Mouse (Mus musculus) MEL (cell line): ENCODE results near the gene Gpatch3. TPM values are rescaled to one million over a fixed set of nuclear protein-coding genes. Genes with fewer than 3 reads are reported as not detected.
A peak's percentile ranks its signal among the peaks of the same experiment; 100 is the strongest.

Experiments
- DNase-seq: peaks from one replicate; pipeline ENCODE4 v3.0.0; 2011; ENCODE audit warnings: low read depth, low spot score
- H3K27ac ChIP-seq: 2 replicates; pipeline ENCODE4 v1.5.1; 2012; ENCODE audit warnings: low read depth, mild to moderate bottlenecking, control low read depth, low read length, moderate library complexity; ENCODE audit not compliant: control insufficient read depth
- H3K27me3 ChIP-seq, 2 experiments: fragments of 150-350 bp in 1 of 2; sonication (generic) in 1 of 2; 2 replicates each; pipeline ENCODE4 v1.6.1; 2012; ENCODE audit warnings: low read length in 2 of 2, mild to moderate bottlenecking in 2 of 2, improper control_type of control experiment in 1 of 2, moderate library complexity in 1 of 2; ENCODE audit not compliant: insufficient read depth in 2 of 2, control insufficient read depth in 1 of 2
- H3K36me3 ChIP-seq, 2 experiments: 2 replicates each; pipeline ENCODE4 v1.6.1; 2012 to 2014; ENCODE audit warnings: low read length in 2 of 2, improper control_type of control experiment in 1 of 2, inconsistent platforms in 1 of 2, mild to moderate bottlenecking in 1 of 2; ENCODE audit not compliant: insufficient read depth in 2 of 2, control insufficient read depth in 1 of 2
- H3K4me1 ChIP-seq, 2 experiments: fragments of 150-350 bp in 1 of 2; sonication (generic) in 1 of 2; 2 replicates each; pipeline ENCODE4 v1.6.1; 2012; ENCODE audit warnings: low read length in 2 of 2, improper control_type of control experiment in 1 of 2, mild to moderate bottlenecking in 1 of 2; ENCODE audit not compliant: insufficient read depth in 2 of 2, control insufficient read depth in 1 of 2
- H3K4me3 ChIP-seq, 2 experiments: fragments of 150-350 bp in 1 of 2; sonication (generic) in 1 of 2; 2 replicates each; pipeline ENCODE4 v1.5.1; 2012; ENCODE audit warnings: low read depth in 2 of 2, low read length in 2 of 2, mild to moderate bottlenecking in 2 of 2, moderate library complexity in 2 of 2, control low read depth in 1 of 2, improper control_type of control experiment in 1 of 2; ENCODE audit not compliant: control insufficient read depth in 1 of 2, insufficient read depth in 1 of 2
- H3K79me2 ChIP-seq: 2 replicates; pipeline ENCODE4 v1.6.1; 2012; ENCODE audit warnings: mild to moderate bottlenecking, low read length, moderate library complexity; ENCODE audit not compliant: control insufficient read depth, poor library complexity, insufficient read depth
- H3K9ac ChIP-seq: 2 replicates; pipeline ENCODE4 v1.6.1; 2012; ENCODE audit warnings: low read depth, mild to moderate bottlenecking, control low read depth, low read length, moderate library complexity; ENCODE audit not compliant: control insufficient read depth, poor library complexity, severe bottlenecking
- H3K9me3 ChIP-seq: fragments of 150-350 bp; sonication (generic); replicated peaks from 2 replicates; pipeline ENCODE4 v1.6.1; 2012; ENCODE audit warnings: mild to moderate bottlenecking, low read length, improper control_type of control experiment, moderate library complexity; ENCODE audit not compliant: insufficient read depth
- BHLHE40 ChIP-seq: IDR thresholded peaks from 2 replicates; pipeline ENCODE4 v1.6.1; 2012; ENCODE audit warnings: low read depth, mild to moderate bottlenecking, inconsistent platforms, low read length, improper control_type of control experiment, borderline replicate concordance
- CHD2 ChIP-seq: IDR thresholded peaks from 2 replicates; pipeline ENCODE4 v1.6.1; 2011; ENCODE audit warnings: low read length, improper control_type of control experiment
- CTCF ChIP-seq, 3 experiments: IDR thresholded peaks in 2 of 3; conservative IDR thresholded peaks in 1 of 3; 2 replicates each; pipeline ENCODE4 v1.5.1; 2011 to 2012; ENCODE audit warnings: low read length in 3 of 3, low read depth in 2 of 3, mild to moderate bottlenecking in 2 of 3, improper control_type of control experiment in 1 of 3, inconsistent platforms in 1 of 3, mixed read lengths in 1 of 3, moderate library complexity in 1 of 3; ENCODE audit not compliant: control insufficient read depth in 1 of 3, insufficient read depth in 1 of 3, poor library complexity in 1 of 3, severe bottlenecking in 1 of 3
- ETS1 ChIP-seq: IDR thresholded peaks from 2 replicates; pipeline ENCODE4 v1.6.1; 2012; ENCODE audit warnings: low read depth, mild to moderate bottlenecking, inconsistent platforms, low read length, improper control_type of control experiment, moderate library complexity
- HCFC1 ChIP-seq: IDR thresholded peaks from 2 replicates; pipeline ENCODE4 v1.6.1; 2012; ENCODE audit warnings: low read depth, mild to moderate bottlenecking, inconsistent platforms, low read length, improper control_type of control experiment, moderate library complexity
- KAT2A ChIP-seq: conservative IDR thresholded peaks from 2 replicates; pipeline ENCODE4 v1.6.1; 2012; ENCODE audit warnings: low read depth, low read length, improper control_type of control experiment, inconsistent platforms
- MAFK ChIP-seq: IDR thresholded peaks from 2 replicates; pipeline ENCODE4 v1.6.1; 2011; ENCODE audit warnings: low read depth, mild to moderate bottlenecking, low read length, improper control_type of control experiment, borderline replicate concordance
- MAX ChIP-seq: IDR thresholded peaks from 2 replicates; pipeline ENCODE4 v1.6.1; 2011; ENCODE audit warnings: low read length, improper control_type of control experiment
- MEF2A ChIP-seq: IDR thresholded peaks from 2 replicates; pipeline ENCODE4 v1.6.1; 2014; ENCODE audit warnings: low read depth, mild to moderate bottlenecking, inconsistent platforms, low read length, improper control_type of control experiment; ENCODE audit not compliant: poor library complexity, insufficient replicate concordance, severe bottlenecking; ENCODE audit errors: extremely low read depth
- MXI1 ChIP-seq: IDR thresholded peaks from 2 replicates; pipeline ENCODE4 v1.6.1; 2011; ENCODE audit warnings: mild to moderate bottlenecking, low read depth, low read length, improper control_type of control experiment
- MYB ChIP-seq: IDR thresholded peaks from 2 replicates; pipeline ENCODE4 v1.6.1; 2011; ENCODE audit warnings: mild to moderate bottlenecking, low read depth, low read length, improper control_type of control experiment
- MYC ChIP-seq: IDR thresholded peaks from 2 replicates; pipeline ENCODE4 v1.6.1; 2011; ENCODE audit warnings: low read depth, mild to moderate bottlenecking, low read length, improper control_type of control experiment, moderate library complexity
- NELFE ChIP-seq: IDR thresholded peaks from 2 replicates; pipeline ENCODE4 v1.6.1; 2011; ENCODE audit warnings: low read depth, low read length, improper control_type of control experiment
- NRF1 ChIP-seq: IDR thresholded peaks from 2 replicates; pipeline ENCODE4 v1.6.1; 2014; ENCODE audit warnings: low read depth, mild to moderate bottlenecking, inconsistent platforms, low read length, improper control_type of control experiment, moderate library complexity; ENCODE audit not compliant: poor library complexity, insufficient read depth, severe bottlenecking
- POLR2A ChIP-seq, 2 experiments: IDR thresholded peaks; 2 replicates each; pipeline ENCODE4 v1.6.1; 2011 to 2012; ENCODE audit warnings: low read length in 2 of 2, mild to moderate bottlenecking in 2 of 2, control low read depth in 1 of 2, improper control_type of control experiment in 1 of 2, low read depth in 1 of 2, moderate library complexity in 1 of 2; ENCODE audit not compliant: control insufficient read depth in 1 of 2, insufficient read depth in 1 of 2, poor library complexity in 1 of 2
- POLR2AphosphoS2 ChIP-seq: IDR thresholded peaks from 2 replicates; pipeline ENCODE4 v1.6.1; 2011; ENCODE audit warnings: low read length, improper control_type of control experiment
- RAD21 ChIP-seq: IDR thresholded peaks from 2 replicates; pipeline ENCODE4 v1.6.1; 2011; ENCODE audit warnings: mild to moderate bottlenecking, low read depth, low read length, improper control_type of control experiment
- SIN3A ChIP-seq: IDR thresholded peaks from 2 replicates; pipeline ENCODE4 v1.6.1; 2012; ENCODE audit warnings: low read length, improper control_type of control experiment, inconsistent platforms
- TBP ChIP-seq: IDR thresholded peaks from 2 replicates; pipeline ENCODE4 v1.8.0; 2011; ENCODE audit warnings: low read depth, low read length, improper control_type of control experiment
- USF1 ChIP-seq: IDR thresholded peaks from 2 replicates; pipeline ENCODE4 v1.6.1; 2014; ENCODE audit warnings: low read depth, mild to moderate bottlenecking, inconsistent platforms, low read length, improper control_type of control experiment, moderate library complexity
- USF2 ChIP-seq, 2 experiments: IDR thresholded peaks; 2 replicates each; pipeline ENCODE4 v1.6.1; 2011 to 2012; ENCODE audit warnings: improper control_type of control experiment in 2 of 2, low read length in 2 of 2, borderline replicate concordance in 1 of 2, inconsistent platforms in 1 of 2, low read depth in 1 of 2, mild to moderate bottlenecking in 1 of 2; ENCODE audit not compliant: insufficient read depth in 1 of 2
- polyA plus RNA-seq, 2 experiments: library from polyadenylated mRNA; stranded (reverse) in 1 of 2; unstranded in 1 of 2; fragments of >175 nt in 1 of 2; fragments of >200 nt in 1 of 2; gene quantifications; 2 replicates each; pipeline versions ENCODE4 v1.2.1 to v1.2.4; 2012; ENCODE audit warnings: low replicate concordance in 2 of 2, low read depth in 1 of 2; ENCODE audit not compliant: insufficient read length in 2 of 2, insufficient read depth in 1 of 2, missing spikeins in 1 of 2
- total RNA-seq: library from RNA; depleted of rRNA; stranded (reverse); fragments of 300-350 nt; gene quantifications from 2 replicates; pipeline ENCODE4 v1.2.3, GENCODE M21; 2012; rRNA removed

The Gpatch3 gene
- 9.8 and 11.0 TPM in 2 replicates for total RNA-seq
- 10 to 100 TPM in 1 of 2 experiments, not detected in 1; 16.5 TPM for polyA plus RNA-seq

GRCm38 (mm10) chr4:133574070-133574842 is at the start of gene Gpatch3:
Gene Gpatch3 (plus strand): TSS chr4:133574745.
- TF ChIP-seq MAX (peak; percentile 70), RAD21 (no peak), MEF2A (no peak), MYC (0 out of 2 replicates have a peak, but pooled peaks have one; percentile 41), CTCF (IDR thresholded peaks at IDR 0.05 in 2 of 3, conservative IDR thresholded peaks at IDR 0.05 in 1 of 3; ENCODE audit: control insufficient read depth in 1 of 3, insufficient read depth in 1 of 3, low read depth in 2 of 3, low read length in 3 of 3, poor library complexity in 1 of 3, severe bottlenecking in 1 of 3) (peak in 2 of 3 experiments; percentile 28 to 38; a peak in 3 of 6 replicates), POLR2A (IDR thresholded peaks at IDR 0.05; ENCODE audit: control insufficient read depth in 1 of 2, insufficient read depth in 1 of 2, low read depth in 1 of 2, low read length in 2 of 2, poor library complexity in 1 of 2) (peak; percentile 76 to 85; a peak in 3 of 4 replicates), ETS1 (no peak), BHLHE40 (no peak), MXI1 (peak; percentile 94), USF1 (peak; percentile 97), NELFE (peak; percentile 74), USF2 (IDR thresholded peaks at IDR 0.05; ENCODE audit: borderline replicate concordance in 1 of 2, insufficient read depth in 1 of 2, low read depth in 1 of 2, low read length in 2 of 2) (peak; percentile 60 to 73; a peak in 3 of 4 replicates), HCFC1 (peak; percentile 93), CHD2 (peak; percentile 98), KAT2A (peak; percentile 59; the same call in 1 of the 2 replicates), MYB (no peak), TBP (peak; percentile 98), NRF1 (no peak), SIN3A (peak; percentile 99), MAFK (no peak), POLR2AphosphoS2 (peak; percentile 72)
- Histone ChIP-seq H3K4me1 (no peaks in the 10 kb centered on the region), H3K4me3 (peak within 1 kb of the TSS; percentile 54 to 84), H3K27ac (peak within 1 kb of the TSS; percentile 81), H3K27me3 (no peaks in the 10 kb centered on the region), H3K9ac (peak within 1 kb of the TSS; percentile 86), H3K9me3 (no peaks in the 10 kb centered on the region), H3K36me3 (no peaks in the 10 kb centered on the region), H3K79me2 (peaks cover 4% of the 10 kb centered on the region; the same call in 1 of the 2 replicates)
- peak; percentile 94 for DNase-seq
